Mouse (Mus musculus): ENCODE data around the gene Apold1. TPM values are rescaled to one million over a fixed set of nuclear protein-coding genes. Genes with fewer than 3 reads are reported as not detected.

Gene Apold1
- total RNA-seq (2021): 10 to 100 TPM; 15.9 to 24.3 TPM

DNA sequence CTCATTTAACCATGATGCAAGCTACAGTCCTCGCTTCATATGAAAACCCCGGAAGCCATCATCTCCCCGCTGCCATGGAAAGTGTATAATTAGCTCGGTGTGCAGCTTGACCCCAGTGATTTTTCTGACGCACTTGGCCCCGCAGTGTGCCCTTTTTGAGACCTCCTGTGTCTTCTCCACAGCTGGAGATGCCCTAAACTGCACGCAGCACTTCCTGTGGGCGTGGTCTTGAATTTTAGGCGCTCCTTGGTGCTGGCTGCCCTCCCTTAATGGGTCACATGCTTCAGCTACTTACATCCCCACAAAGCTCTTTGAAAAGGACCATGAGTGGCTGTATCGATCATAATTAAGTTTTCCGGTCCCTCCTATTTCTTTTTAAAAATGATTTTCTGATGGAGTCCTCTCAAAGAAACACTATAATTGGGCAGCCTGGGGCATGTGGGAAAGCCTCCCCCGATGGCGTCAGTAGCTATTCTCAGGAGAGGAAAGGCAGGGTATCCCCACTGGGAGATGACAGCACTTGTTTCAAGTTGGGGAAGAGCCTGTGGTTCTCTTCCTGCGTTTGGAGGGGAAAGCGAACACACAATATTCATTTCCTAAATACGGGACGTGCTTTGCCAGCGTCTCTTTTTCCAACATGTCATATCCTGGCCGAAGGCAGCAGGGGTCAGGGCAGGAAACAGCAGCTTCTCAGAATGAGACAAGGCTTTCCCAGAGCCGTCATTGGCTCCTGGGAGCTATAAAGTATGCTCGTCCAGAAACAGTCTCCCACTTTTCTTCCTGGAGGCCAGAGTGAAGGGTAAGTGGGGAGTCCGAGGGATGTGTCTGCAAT is at the start of gene Apold1:
TSS of gene Apold1 (plus strand) at position 488 of the 832 bp plus-strand sequence.
- intact Hi-C loops (cut with DNase I): loop anchor here (2.0 kb wide), 2 partner anchors 53 to 61 kb away; partner anchors contain the start of gene Cdkn1b
- DNase-seq: peak; percentile 75 to 76

DNA sequence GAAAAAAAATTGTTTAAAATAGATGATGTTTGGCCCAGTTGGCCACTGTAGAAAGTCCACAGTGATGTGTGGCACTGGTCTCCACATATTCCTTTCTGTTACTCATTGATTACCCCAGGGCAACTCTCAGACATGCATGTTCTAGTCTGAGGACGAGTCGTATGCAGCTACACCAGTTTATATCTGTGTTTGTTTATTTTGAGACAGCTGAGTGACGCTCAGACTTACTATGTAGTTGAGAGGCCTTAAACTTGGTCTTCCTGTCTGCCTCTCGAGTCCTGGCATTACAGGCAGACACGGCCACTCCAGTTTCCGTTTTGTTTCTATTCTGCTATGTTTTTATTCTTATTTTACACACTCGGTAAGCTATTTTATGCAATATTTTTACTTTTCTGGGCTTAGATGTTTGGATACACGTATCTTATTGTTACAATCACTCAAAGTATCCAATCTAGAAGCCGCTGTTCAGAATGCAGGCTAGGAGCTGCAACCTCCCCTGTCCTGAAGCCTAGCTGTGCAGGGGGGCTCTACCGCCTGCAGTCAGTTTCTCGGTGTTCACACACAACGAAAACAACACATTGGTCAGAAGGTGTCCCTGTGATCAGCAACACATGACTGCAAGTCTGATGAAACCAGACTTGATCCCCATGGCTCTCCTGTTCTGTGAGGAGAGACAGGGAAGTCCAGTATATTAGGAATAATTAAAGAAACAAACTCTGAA is 48.9 kb upstream of the Apold1 start:
- intact Hi-C loops (cut with DNase I): no loop called here
- DNase-seq: peak in 1 of 2 experiments; percentile 51

DNA sequence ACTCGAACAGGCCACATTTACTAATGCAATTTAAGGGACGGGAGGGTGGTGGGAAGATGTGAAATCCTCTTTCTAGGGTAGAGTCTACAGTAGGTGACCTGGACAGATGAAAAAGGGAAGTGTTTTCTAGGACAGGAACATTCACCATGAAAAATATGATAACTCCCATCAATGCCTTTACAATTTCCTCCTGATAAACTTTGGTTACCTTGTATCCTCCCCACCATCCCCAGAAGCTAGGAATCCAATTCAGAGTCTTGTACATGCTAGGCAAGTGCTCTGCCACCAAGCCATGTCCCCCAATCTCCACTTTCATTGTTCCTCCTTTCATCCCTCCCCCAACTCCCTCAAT is 48.3 kb upstream of the Apold1 start:
- DNase-seq: no peak
- intact Hi-C loops (cut with DNase I): no loop called here

DNA sequence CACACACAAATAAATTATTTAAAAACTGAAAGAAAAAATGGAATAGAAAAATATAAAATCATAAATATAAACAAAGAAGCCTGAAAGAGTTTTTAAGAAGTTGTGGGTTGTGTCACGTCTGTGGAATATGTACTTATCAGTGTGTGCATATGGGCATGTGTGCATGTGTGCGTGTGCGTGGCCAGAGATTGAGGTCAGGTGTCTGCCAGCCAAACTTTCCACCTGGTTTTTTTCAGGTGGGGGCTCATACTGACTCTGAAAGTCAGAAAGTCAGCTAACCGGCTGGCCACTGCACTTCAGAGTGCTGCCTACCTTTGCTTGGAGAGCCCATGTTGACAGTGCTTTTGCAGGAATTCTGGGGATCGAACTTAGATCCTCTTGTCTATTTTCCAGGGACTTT is 47.2 kb upstream of the Apold1 start:
- intact Hi-C loops (cut with DNase I): no loop called here
- DNase-seq: no peak

DNA sequence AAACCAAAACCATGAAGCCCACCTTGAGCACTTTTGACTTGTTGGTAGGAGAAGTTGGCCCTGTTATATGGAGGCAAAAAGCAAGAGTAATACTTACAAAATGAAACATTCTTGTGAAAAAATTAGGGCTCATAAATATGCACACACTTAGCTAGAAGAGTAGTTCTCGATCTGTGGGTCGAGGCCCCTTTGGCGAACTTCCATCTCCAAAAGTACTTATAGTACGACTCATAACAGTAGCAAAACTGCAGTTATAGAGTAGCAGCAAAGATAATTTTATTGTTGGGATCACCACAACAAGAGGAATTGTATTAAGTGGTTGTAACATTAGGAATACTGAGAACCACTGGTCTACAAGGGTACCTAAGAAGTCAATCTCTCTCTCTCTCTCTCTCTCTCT is 41.7 kb upstream of the Apold1 start:
- no peak for DNase-seq
- intact Hi-C loops (cut with DNase I): loop anchor here (10.0 kb wide), 1 partner anchor 515 kb away; no protein-coding TSS in a partner anchor

DNA sequence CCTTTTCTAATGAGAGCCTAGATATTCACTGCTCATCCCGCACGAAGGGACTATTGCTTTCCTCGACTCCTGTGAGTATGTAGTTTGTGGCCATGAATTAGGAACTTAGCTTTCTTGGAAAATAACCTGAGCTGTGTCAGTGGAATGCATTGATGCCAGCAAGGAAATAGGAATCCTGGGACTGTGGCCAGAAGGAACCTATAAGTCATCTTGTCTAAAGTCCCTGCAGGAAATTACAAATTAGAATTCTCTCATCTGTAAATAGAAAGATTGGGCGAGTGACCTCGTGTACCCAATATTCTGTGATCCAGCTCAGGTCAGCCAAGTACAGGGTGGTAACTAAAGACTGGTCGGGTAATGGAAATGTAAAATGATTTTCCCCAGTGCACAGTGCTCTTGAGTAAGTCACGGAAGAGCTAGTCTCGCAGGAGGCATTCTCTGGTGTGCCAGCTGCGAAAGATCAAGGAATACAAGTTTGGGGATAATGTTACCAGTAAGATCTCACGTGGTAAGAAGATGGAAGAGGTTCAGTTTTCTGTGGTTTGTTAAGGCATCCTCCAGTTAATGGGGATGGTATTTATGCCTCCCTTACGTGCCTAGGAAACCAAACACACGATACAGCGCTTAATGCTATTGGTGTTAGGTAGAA is 37.6 kb upstream of the Apold1 start:
- intact Hi-C loops (cut with DNase I): loop anchor here (10.0 kb wide), 1 partner anchor 519 kb away; no protein-coding TSS in a partner anchor
- no peak for DNase-seq

DNA sequence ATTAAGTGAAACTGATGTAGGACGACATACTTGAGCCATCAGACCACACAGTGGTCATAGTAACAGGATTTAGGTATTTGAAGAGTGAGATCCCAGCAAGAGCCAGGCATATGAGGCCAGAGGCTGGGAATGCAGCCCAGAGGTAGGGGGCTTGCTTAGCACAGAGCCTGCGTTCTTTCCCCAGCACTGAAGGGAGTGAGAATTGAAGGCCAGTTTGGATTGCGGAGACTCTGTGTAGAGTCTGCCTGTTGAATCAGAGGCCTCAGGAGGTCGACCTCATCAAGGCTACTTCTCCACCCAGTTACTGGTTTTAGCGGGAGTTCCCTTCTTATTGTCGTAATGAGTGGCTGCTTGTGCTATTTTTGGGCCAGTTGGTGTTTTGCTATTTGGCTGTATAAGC is 35.5 kb upstream of the Apold1 start:
- intact Hi-C loops (cut with DNase I): loop anchor here (2.0 to 10.0 kb wide), 5 partner anchors 25 to 521 kb away; partner anchors contain the start of genes Cdkn1b and Gpr19
- no peak for DNase-seq

DNA sequence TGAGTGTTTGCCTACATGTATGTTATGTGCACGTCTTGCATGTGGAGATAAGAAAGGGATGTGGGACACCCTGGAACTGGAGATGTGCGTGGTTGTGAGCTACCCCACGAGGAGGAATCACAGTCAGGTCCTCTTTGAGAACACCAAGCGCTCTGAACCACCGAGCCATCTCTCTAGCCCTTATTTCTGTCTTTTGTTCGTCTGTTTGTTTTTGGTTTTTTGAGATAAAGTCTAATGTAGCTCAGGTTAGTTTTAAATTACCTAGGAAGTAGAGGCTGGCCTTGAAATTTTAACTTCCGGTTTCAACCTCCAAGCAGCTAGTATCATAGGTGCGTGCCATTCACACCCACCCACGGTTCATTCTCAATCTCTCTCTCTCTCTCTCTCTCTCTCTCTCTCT is 34.7 kb upstream of the Apold1 start:
- intact Hi-C loops (cut with DNase I): loop anchor here (2.0 to 10.0 kb wide), 5 partner anchors 26 to 522 kb away; partner anchors contain the start of genes Cdkn1b and Gpr19
- no peak for DNase-seq

DNA sequence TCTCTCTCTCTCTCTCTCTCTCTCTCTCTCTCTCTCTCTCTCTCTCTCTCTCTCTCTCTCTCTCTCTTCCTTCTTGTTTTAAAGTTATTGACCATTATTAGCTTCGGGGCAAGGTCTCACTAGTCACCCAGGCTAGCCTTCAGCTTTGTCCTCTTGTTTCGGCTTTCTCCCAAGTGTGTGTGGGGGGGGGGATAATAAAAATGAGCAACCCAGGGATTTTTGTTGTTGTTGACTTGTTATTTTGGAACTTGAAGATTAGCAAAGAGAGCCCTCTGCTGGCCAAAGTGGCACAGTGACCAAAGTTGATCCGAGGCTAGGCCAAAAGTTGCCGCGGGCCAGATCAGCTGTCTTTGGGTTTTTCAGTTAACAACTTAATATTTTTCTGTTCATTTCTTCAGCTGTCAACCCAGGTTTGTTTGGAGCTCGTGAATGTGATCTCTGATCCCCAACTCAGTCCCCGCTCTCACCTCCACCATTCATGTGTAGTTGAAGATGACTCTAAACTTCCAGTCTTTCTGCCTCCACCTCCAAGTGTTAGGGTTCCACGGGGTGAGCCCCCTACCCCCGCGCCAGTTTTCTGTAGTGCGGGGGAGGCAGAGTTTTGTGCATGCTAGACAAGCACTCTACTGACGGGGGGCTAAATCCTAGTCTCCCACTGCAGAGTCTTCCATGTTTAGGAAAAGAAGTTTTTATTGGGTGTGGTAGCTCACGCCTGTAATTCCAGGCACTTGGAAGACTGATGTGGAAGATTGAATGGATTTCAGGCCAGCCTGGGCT is 34.0 kb upstream of the Apold1 start:
- DNase-seq: peak; percentile 74 to 83
- intact Hi-C loops (cut with DNase I): loop anchor here (2.0 to 10.0 kb wide), 5 partner anchors 27 to 523 kb away; partner anchors contain the start of genes Cdkn1b and Gpr19

DNA sequence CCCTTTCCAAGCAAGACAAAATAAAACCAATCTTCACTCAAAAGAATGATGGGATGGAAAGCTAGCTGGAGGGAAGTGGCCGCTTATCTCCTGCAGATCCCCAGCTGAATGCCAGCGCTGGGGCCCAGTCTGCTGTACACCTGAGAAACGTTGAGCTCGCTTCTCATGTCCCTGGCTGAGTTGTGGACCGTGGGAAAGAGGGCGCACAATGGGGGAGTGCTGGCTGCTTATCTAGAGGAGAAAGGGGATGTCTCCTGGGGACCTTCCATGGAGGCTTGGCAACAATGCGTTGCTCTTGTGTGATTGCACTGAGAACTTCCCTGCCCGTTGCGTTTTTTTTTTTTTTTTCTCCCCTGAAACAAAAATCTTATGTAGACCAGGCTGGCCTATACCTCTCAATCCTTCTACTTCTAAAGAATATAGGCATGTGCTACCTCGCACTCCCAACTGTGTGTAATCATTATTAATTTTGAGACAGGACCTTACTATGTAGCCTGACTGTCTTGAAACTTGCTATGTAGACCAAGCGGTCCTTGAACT is 32.9 kb upstream of the Apold1 start:
- intact Hi-C loops (cut with DNase I): loop anchor here (5.0 to 10.0 kb wide), 2 partner anchors 291 to 524 kb away; no protein-coding TSS in a partner anchor
- DNase-seq: no peak

DNA sequence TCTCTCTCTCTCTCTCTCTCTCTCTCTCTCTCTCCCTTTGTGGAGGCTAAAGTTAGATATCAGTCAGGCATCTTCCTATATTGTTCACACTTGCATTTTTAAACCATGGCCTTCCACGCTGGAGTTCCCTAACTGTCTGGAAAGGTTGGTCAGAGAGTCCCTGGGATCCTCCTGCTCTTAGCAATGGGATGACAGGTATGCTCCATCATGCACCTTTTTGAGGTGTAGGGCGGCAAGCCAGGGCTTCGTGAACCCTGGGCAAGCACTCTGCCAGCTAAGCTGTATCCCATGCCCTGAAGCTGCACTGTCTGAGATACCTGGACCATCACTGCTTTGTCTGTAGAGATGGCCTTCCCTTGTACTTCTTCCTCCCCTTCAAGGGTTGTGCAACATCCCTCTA is 32.3 kb upstream of the Apold1 start:
- DNase-seq: no peak
- intact Hi-C loops (cut with DNase I): loop anchor here (5.0 to 10.0 kb wide), 2 partner anchors 292 to 524 kb away; no protein-coding TSS in a partner anchor

DNA sequence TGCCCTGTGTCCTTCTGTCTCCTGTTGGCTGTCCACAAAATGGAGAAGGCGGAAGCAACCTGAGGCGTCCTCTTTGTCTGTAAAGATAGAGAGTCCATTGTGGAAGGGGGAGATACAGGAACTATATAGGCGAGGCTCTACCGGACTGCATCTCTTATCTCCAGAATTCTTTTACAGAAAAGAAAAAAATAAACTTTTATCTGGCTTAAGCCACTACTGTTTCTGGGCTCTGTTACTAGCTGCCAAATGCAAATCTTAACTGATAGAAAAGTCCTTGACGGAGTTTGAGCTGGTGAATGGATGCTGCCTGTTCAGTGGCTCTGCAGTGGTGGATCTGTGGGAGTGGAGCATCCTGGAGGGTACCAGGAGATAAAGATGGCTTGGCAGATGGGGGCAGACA is 30.2 kb upstream of the Apold1 start:
- DNase-seq: no peak
- intact Hi-C loops (cut with DNase I): no loop called here

DNA sequence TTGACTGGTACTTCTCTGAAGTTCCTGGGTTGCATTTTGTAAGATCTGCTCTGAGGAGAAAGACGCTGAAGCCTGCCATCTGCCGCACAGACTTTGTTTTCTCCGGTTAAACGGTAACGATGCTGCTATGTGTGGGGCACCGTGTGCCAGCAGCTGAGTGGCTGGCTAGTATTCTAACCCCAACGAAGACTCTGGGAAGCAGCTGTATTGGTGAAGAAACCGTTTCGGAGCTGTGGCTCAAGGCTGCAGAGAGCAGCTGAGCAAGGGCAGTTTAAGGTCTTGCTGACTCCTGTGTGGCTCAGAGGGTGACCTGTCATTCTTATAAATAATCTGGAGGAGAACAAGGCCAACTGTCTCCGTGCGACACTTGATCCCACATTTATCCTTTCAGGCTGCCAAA is 27.5 kb upstream of the Apold1 start:
- intact Hi-C loops (cut with DNase I): no loop called here

DNA sequence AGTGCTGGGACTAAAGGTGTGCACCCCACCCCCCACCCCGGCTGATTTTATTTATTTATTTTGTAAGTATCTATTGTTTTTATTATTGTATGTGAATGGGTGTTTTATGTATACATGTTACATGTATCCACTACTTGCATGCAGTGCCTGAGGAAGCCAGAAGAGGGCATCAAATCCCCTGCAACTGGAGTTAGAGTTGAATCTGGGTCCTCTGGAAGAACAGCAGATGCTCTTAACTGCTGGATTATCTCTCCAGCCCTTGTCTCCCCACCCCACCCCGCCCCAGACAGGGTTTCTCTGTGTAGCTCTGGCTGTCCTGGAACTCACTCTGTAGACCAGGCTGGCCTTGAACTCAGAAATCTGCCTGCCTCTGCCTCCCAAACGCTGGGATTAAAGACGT is 25.1 kb upstream of the Apold1 start:
- no peak for DNase-seq
- intact Hi-C loops (cut with DNase I): no loop called here

More for the DNA sequence above, 27.5 kb upstream of the Apold1 start:
- no peak for DNase-seq

DNA sequence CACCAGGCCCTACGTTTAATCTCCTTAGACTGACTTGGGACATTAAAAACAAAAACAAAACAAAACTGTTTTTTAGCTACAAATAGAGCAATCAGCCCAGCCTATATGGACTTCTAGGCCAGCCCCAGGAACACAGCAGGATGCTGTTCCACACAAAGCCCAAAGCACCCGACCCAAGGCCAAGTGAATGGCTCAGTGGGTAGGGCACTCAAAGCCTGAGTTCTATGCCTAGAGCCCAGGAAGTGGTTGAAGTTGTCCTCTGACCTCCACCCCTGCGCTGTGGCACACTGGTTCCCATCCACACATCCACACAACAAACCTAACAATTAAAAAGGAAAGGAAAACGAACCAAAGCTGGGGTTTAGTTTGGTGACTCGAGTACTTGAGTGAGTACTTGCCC is 20.2 kb upstream of the Apold1 start:
- DNase-seq: no peak
- intact Hi-C loops (cut with DNase I): no loop called here

DNA sequence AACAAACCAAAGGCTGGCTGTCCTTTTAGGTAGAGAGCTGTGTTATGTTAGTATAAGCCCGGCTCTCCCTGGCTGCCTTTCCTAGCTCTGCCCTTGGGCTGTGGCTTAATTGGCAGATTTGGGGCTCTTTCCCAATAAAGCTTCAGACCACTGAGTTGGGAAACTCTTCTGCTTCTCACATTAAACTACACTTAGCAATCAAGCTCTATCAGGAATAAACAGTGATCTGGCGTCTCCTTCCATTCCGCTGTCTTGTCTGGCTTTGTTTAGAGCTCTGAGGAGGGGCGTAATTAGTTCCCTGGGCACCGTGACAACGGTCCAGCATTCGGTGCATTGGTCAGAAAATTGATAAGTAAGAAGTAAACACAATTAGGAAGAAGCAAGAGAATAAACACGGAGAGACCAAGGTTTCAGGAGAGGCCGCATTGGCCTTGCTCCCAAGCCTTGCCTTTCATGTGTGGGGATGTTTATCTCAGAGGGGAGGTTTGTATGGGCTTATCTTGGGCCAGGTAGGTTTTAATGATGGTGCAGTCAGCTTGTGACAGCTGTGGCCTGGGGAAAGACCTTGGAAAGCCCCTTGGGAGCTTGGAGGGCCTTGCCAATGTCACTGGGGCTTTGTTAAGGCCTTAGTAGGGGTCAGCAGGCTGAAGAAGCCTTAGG is 19.5 kb upstream of the Apold1 start:
- DNase-seq: no peak
- intact Hi-C loops (cut with DNase I): no loop called here

DNA sequence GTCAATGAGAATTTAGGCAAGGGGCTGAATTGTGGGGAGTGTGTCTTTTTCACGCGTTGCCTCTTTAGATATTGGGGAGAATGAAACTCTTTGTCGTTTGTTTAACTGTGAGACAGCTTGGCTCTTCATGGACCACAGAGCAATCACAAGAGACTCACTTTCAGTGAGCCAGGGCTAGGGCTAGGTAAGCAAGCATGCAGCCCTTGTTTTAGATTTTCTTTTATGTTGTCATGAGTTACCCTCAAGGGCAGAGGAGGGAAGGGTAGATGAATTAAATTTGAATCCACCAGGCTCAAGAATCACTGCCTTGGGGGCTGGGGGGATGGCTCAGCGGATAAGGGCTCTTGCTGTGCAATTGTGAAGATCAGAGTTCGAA is 19.0 kb upstream of the Apold1 start:
- no peak for DNase-seq
- intact Hi-C loops (cut with DNase I): no loop called here

DNA sequence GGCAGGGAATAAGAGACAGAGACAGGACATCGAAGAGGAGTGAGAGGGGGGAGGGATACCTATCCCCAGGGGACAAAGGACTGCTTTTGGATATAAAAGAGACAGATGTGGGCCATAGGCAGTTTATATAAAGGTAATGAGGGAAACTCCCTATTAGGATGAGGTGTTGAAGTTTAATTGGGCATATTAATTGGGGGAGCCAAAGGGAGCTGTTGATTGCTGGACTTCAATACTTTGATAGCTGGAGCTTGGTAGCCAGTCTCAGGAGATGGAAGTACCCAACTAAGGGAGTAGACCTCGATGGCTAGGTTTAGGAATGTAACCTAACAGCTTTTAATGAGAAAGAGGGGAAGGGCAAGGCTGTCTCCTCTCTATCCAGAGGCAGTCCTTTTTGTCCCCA is 17.6 kb upstream of the Apold1 start:
- no peak for DNase-seq
- intact Hi-C loops (cut with DNase I): no loop called here

DNA sequence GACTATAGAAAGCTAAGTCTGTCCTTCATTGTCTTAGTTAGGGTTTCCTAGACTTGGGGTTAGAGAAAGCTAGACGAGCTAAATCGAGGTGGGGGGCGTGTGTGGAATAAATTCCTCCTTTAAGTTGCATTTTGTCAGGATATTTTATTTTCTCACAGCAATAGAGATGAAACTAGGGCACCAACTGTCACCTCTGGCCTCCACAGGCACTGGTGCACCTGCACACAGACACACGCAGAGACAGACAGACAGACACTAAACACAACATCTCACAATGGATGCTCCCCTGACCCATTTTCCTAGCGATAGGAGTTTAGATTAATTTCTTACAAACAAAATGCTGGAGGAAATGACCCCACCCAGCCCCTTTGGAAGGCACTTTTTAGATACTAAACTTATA is 14.8 kb upstream of the Apold1 start:
- intact Hi-C loops (cut with DNase I): no loop called here
- DNase-seq: no peak

DNA sequence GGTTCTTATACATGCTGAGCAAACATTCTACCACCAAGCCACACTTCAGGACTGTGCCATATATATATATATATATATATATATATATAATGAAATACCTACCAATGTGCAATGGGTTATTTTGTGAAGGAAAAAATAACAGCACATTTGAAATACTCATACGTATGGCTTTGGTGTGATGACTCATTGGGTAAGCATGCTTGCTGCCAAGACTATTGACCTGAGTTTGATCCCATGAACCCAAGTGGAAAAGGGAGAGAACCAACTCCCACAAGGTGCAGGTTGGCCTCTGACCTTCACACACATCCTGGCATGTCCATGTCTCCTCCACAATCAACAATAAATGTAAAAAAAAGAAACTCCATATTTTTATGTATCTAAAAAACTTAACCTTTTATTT is 13.2 kb upstream of the Apold1 start:
- no peak for DNase-seq
- intact Hi-C loops (cut with DNase I): no loop called here
